Mouse (Mus musculus): ENCODE results near the gene Nfatc2. TPM values are rescaled to one million over a fixed set of nuclear protein-coding genes. Genes with fewer than 3 reads are reported as not detected.

Gene Nfatc2
- polyA plus RNA-seq, 1 experiment from 2014 or later: 9.7 TPM

GRCm38 (mm10) chr2:168551218-168551617, 50.2 kb downstream of the Nfatc2 start:
- Histone ChIP-seq H3K4me3 (no peak overlapping the region), H3K27ac (no peak overlapping the region), H3K9me3 (replicated peaks) (no peaks in the 10 kb centered on the region), H3K9ac (no peak overlapping the region), H3K36me3 (no peaks in the 10 kb centered on the region), H3K27me3 (no peaks in the 10 kb centered on the region), H3K4me1 (replicated peaks) (peaks cover 82% of the 10 kb centered on the region), H3K4me2 (no peak overlapping the region)
- ATAC-seq (replicated peaks; ENCODE audit: insufficient number of reproducible peaks, insufficient read depth, low FRiP score, low read depth): no peak
- WGBS: 75% methylated on average over 7 of the region's 7 CpGs

- H3K27me3 ChIP-seq: no peaks in the 10 kb centered on the region
- H3K9ac ChIP-seq: no peak overlapping the region
- peak overlapping the region; percentile 5; the same call in 1 of the 2 replicates for H3K27ac ChIP-seq
- H3K36me3 ChIP-seq: no peaks in the 10 kb centered on the region
- 43% methylated on average over 12 of the region's 12 CpGs for WGBS
- H3K9me3 ChIP-seq (replicated peaks): no peaks in the 10 kb centered on the region
- peaks cover 83% of the 10 kb centered on the region for H3K4me1 ChIP-seq (replicated peaks)
- H3K4me2 ChIP-seq: no peak overlapping the region
- no peak for ATAC-seq (replicated peaks; ENCODE audit: insufficient number of reproducible peaks, insufficient read depth, low FRiP score, low read depth)
- H3K4me3 ChIP-seq: no peak overlapping the region
Measured at GRCm38 (mm10) chr2:168549326-168549725, 52.1 kb downstream of the Nfatc2 start.

- ATAC-seq (replicated peaks; ENCODE audit: insufficient number of reproducible peaks, insufficient read depth, low FRiP score, low read depth): no peak
- 50% methylated on average over 4 of the region's 4 CpGs for WGBS
Measured at GRCm38 (mm10) chr2:168548008-168548407, 53.4 kb downstream of the Nfatc2 start.

GRCm38 (mm10) chr2:168545901-168546557, 55.4 kb downstream of the Nfatc2 start:
- H3K27me3 ChIP-seq: no peaks in the 10 kb centered on the region
- no peak overlapping the region for H3K4me2 ChIP-seq
- no peak overlapping the region for H3K9ac ChIP-seq
- H3K36me3 ChIP-seq: no peaks in the 10 kb centered on the region
- H3K27ac ChIP-seq: peak overlapping the region; percentile 42; the same call in 1 of the 2 replicates
- H3K4me1 ChIP-seq (replicated peaks): peaks cover 63% of the 10 kb centered on the region
- no peak for ATAC-seq (replicated peaks; ENCODE audit: insufficient number of reproducible peaks, insufficient read depth, low FRiP score, low read depth)
- H3K9me3 ChIP-seq (replicated peaks): no peaks in the 10 kb centered on the region
- no peak overlapping the region for H3K4me3 ChIP-seq
- WGBS: 66% methylated on average over 15 of the region's 15 CpGs

More at GRCm38 (mm10) chr2:168548008-168548407, 53.4 kb downstream of the Nfatc2 start:
- H3K4me3 ChIP-seq: no peak overlapping the region
- H3K4me1 ChIP-seq (replicated peaks): peaks cover 80% of the 10 kb centered on the region
- no peak overlapping the region for H3K9ac ChIP-seq
- no peak overlapping the region for H3K4me2 ChIP-seq
- no peaks in the 10 kb centered on the region for H3K27me3 ChIP-seq
- no peaks in the 10 kb centered on the region for H3K36me3 ChIP-seq
- no peaks in the 10 kb centered on the region for H3K9me3 ChIP-seq (replicated peaks)
- H3K27ac ChIP-seq: no peak overlapping the region

GRCm38 (mm10) chr2:168544102-168544501, 57.4 kb downstream of the Nfatc2 start:
- peaks cover 56% of the 10 kb centered on the region for H3K4me1 ChIP-seq (replicated peaks)
- ATAC-seq (replicated peaks; ENCODE audit: insufficient number of reproducible peaks, insufficient read depth, low FRiP score, low read depth): no peak; the same call in 1 of the 2 replicates
- H3K36me3 ChIP-seq: no peaks in the 10 kb centered on the region
- no peak overlapping the region for H3K9ac ChIP-seq
- no peaks in the 10 kb centered on the region for H3K9me3 ChIP-seq (replicated peaks)
- no peak overlapping the region for H3K4me2 ChIP-seq
- no peaks in the 10 kb centered on the region for H3K27me3 ChIP-seq
- WGBS: 25% methylated on average over 13 of the region's 13 CpGs
- no peak overlapping the region for H3K4me3 ChIP-seq
- H3K27ac ChIP-seq: peak overlapping the region; percentile 58

GRCm38 (mm10) chr2:168543026-168543425, 58.4 kb downstream of the Nfatc2 start:
- WGBS: 62% methylated on average over 3 of the region's 3 CpGs
- Histone ChIP-seq H3K4me1 (replicated peaks) (peaks cover 46% of the 10 kb centered on the region), H3K4me3 (no peak overlapping the region), H3K4me2 (no peak overlapping the region), H3K9ac (no peak overlapping the region), H3K36me3 (no peaks in the 10 kb centered on the region), H3K27ac (no peak overlapping the region), H3K27me3 (no peaks in the 10 kb centered on the region), H3K9me3 (replicated peaks) (no peaks in the 10 kb centered on the region)
- ATAC-seq (replicated peaks; ENCODE audit: insufficient number of reproducible peaks, insufficient read depth, low FRiP score, low read depth): no peak

GRCm38 (mm10) chr2:168541223-168541622, 60.2 kb downstream of the Nfatc2 start:
- Histone ChIP-seq H3K9me3 (replicated peaks) (no peaks in the 10 kb centered on the region), H3K27ac (no peak overlapping the region), H3K27me3 (no peaks in the 10 kb centered on the region), H3K4me1 (replicated peaks) (peaks cover 39% of the 10 kb centered on the region), H3K9ac (no peak overlapping the region), H3K4me2 (no peak overlapping the region), H3K36me3 (no peaks in the 10 kb centered on the region), H3K4me3 (no peak overlapping the region)
- ATAC-seq (replicated peaks; ENCODE audit: insufficient number of reproducible peaks, insufficient read depth, low FRiP score, low read depth): no peak
- 68% methylated on average over 7 of the region's 7 CpGs for WGBS

GRCm38 (mm10) chr2:168539594-168540222, 61.7 kb downstream of the Nfatc2 start:
- Histone ChIP-seq H3K4me2 (no peak overlapping the region), H3K4me1 (replicated peaks) (peaks cover 25% of the 10 kb centered on the region), H3K36me3 (0 out of 2 replicates have a peak, but pooled peaks cover under 1% of the 10 kb centered on the region), H3K9me3 (replicated peaks) (no peaks in the 10 kb centered on the region), H3K27ac (peak overlapping the region; percentile 16; the same call in 1 of the 2 replicates), H3K4me3 (no peak overlapping the region), H3K27me3 (no peaks in the 10 kb centered on the region), H3K9ac (no peak overlapping the region)
- 64% methylated on average over 15 of the region's 15 CpGs for WGBS
- no peak for ATAC-seq (replicated peaks; ENCODE audit: insufficient number of reproducible peaks, insufficient read depth, low FRiP score, low read depth)

GRCm38 (mm10) chr2:168539026-168539425, 62.4 kb downstream of the Nfatc2 start:
- Histone ChIP-seq H3K4me3 (no peak overlapping the region), H3K9ac (no peak overlapping the region), H3K9me3 (replicated peaks) (no peaks in the 10 kb centered on the region), H3K4me2 (no peak overlapping the region), H3K4me1 (replicated peaks) (peaks cover 18% of the 10 kb centered on the region), H3K27ac (no peak overlapping the region), H3K27me3 (no peaks in the 10 kb centered on the region), H3K36me3 (0 out of 2 replicates have a peak, but pooled peaks cover 7% of the 10 kb centered on the region)
- ATAC-seq (replicated peaks; ENCODE audit: insufficient number of reproducible peaks, insufficient read depth, low FRiP score, low read depth): no peak
- WGBS: 81% methylated on average over 6 of the region's 6 CpGs

GRCm38 (mm10) chr2:168532061-168532833, 69.2 kb downstream of the Nfatc2 start:
- Histone ChIP-seq H3K9me3 (replicated peaks) (no peaks in the 10 kb centered on the region), H3K27ac (no peak overlapping the region), H3K4me1 (replicated peaks) (peaks cover 13% of the 10 kb centered on the region; the same call in 1 of the 2 replicates), H3K36me3 (peaks cover 11% of the 10 kb centered on the region; the same call in 1 of the 2 replicates), H3K27me3 (no peaks in the 10 kb centered on the region), H3K4me2 (no peak overlapping the region), H3K4me3 (no peak overlapping the region), H3K9ac (no peak overlapping the region)
- ATAC-seq (replicated peaks; ENCODE audit: insufficient number of reproducible peaks, insufficient read depth, low FRiP score, low read depth): no peak
- WGBS: 61% methylated on average over 15 of the region's 15 CpGs

- Histone ChIP-seq H3K4me2 (no peak overlapping the region), H3K4me3 (no peak overlapping the region), H3K9me3 (replicated peaks) (no peaks in the 10 kb centered on the region), H3K9ac (no peak overlapping the region), H3K27ac (no peak overlapping the region), H3K36me3 (peaks cover 3% of the 10 kb centered on the region; the same call in 1 of the 2 replicates), H3K27me3 (no peaks in the 10 kb centered on the region), H3K4me1 (replicated peaks) (peaks cover 33% of the 10 kb centered on the region)
- no peak for ATAC-seq (replicated peaks; ENCODE audit: insufficient number of reproducible peaks, insufficient read depth, low FRiP score, low read depth)
- WGBS: 85% methylated on average over 8 of the region's 8 CpGs
Measured at GRCm38 (mm10) chr2:168528551-168528950, 72.9 kb downstream of the Nfatc2 start.
